Mouse (Mus musculus) B cell, adult 62 days (primary cell): Measurements from ENCODE around the gene Rfx3. TPM values are rescaled to one million over a fixed set of nuclear protein-coding genes. Genes with fewer than 3 reads are reported as not detected.

ENCODE experiments used
- total RNA-seq: library from RNA; stranded (reverse); gene quantifications from 4 replicates; pipeline ENCODE4 v1.2.4, GENCODE M21; 2023

Gene Rfx3
- 25.4 to 32.1 TPM (median 28.1 TPM) in 4 replicates for total RNA-seq

DNA sequence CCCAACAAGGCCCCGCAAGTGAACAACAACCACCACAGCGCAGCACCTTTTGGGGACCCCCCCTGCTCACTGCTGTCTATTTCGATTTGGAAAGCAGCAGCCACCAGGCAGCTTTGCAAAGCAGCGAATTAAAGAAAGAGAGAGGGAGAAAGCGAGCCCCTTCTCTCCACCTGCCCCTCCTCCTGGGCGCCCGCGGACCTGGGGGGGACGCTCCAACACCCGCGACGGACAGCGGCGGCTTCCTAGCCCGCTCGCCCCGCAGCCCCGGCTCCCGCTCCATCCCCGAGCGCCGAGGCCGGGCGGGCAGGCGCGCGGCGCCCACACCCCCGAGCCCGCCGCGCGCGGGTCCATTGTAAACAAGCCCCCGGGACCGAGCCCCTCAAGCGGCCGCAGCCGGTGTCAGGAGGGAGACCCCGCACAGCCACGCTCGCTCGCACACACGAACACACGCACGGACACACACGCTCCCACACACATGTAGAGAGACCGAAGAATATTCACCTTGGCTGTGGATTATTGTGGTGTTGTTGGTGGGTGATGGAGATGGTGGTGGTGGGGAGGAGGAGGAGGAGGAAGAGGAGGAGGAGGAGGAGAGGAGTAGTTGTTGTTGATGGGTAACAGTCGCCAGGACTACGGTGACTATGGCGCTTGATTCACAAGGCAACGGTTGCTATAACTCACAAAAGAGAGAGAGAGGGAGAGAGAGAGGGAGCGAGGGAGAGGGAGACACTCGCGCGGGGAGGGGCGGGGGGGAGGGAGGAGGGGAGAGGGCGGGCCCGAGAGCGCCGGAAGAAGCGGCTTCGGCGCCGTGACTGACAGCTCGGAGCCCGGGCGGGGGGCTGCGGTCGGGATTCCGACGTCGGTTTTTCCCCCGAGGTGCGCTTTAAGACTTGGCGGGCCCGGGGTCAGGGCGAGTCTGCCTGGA lies at the start of gene Rfx3:
Gene Rfx3 (minus strand): TSS at position 696 of the 925 bp plus-strand sequence.

